Mouse (Mus musculus): ENCODE results near the gene Trio. TPM values are rescaled to one million over a fixed set of nuclear protein-coding genes. Genes with fewer than 3 reads are reported as not detected.
A peak's percentile ranks its signal among the peaks of the same experiment; 100 is the strongest.

The Trio gene
- polyA plus RNA-seq, 1 experiment from 2014 or later, result 65.1 TPM

- Histone ChIP-seq H3K27me3 (ENCODE audit: control insufficient read depth, insufficient read depth, low read length) (no peaks in the 10 kb centered on the region), H3K9ac (replicated peaks; ENCODE audit: low read depth, low read length) (no peak overlapping the region)
- 80% methylated on average over 8 of the region's 8 CpGs for WGBS
Observed at GRCm38 (mm10) chr15:27974637-27975036, 51.0 kb downstream of the Trio start.

GRCm38 (mm10) chr15:27968183-27968582 lies 57.5 kb downstream of the Trio start:
- ATAC-seq (ENCODE audit: low read depth), result no peak
- 81% methylated on average over 8 of the region's 8 CpGs for WGBS
- no peak overlapping the region for H3K27ac ChIP-seq (ENCODE audit: low read depth, low read length)
- no peak overlapping the region for H3K4me3 ChIP-seq (ENCODE audit: low read depth, low read length)
- no peaks in the 10 kb centered on the region for H3K36me3 ChIP-seq (ENCODE audit: control insufficient read depth, insufficient read depth, low read length)
- no peak overlapping the region for H3K4me2 ChIP-seq (ENCODE audit: low read depth, low read length)
- no peaks in the 10 kb centered on the region for H3K27me3 ChIP-seq (ENCODE audit: control insufficient read depth, insufficient read depth, low read length)
- peaks cover 21% of the 10 kb centered on the region; the same call in 1 of the 2 replicates for H3K4me1 ChIP-seq (ENCODE audit: control insufficient read depth, insufficient read depth, low read length)
- no peaks in the 10 kb centered on the region for H3K9me3 ChIP-seq (ENCODE audit: control insufficient read depth, low read length)
- H3K9ac ChIP-seq (replicated peaks; ENCODE audit: low read depth, low read length), result no peak overlapping the region

More at GRCm38 (mm10) chr15:27974637-27975036, 51.0 kb downstream of the Trio start:
- Histone ChIP-seq H3K4me1 (ENCODE audit: control insufficient read depth, insufficient read depth, low read length) (no peaks in the 10 kb centered on the region), H3K4me2 (ENCODE audit: low read depth, low read length) (no peak overlapping the region), H3K36me3 (ENCODE audit: control insufficient read depth, insufficient read depth, low read length) (no peaks in the 10 kb centered on the region), H3K4me3 (ENCODE audit: low read depth, low read length) (no peak overlapping the region), H3K27ac (ENCODE audit: low read depth, low read length) (no peak overlapping the region), H3K9me3 (ENCODE audit: control insufficient read depth, low read length) (no peaks in the 10 kb centered on the region)
- no peak for ATAC-seq (ENCODE audit: low read depth)

GRCm38 (mm10) chr15:27967128-27967876 lies 58.3 kb downstream of the Trio start:
- no peak overlapping the region for H3K4me2 ChIP-seq (ENCODE audit: low read depth, low read length)
- peaks cover 30% of the 10 kb centered on the region for H3K4me1 ChIP-seq (ENCODE audit: control insufficient read depth, insufficient read depth, low read length)
- no peaks in the 10 kb centered on the region for H3K27me3 ChIP-seq (ENCODE audit: control insufficient read depth, insufficient read depth, low read length)
- H3K27ac ChIP-seq (ENCODE audit: low read depth, low read length), result no peak overlapping the region
- H3K9me3 ChIP-seq (ENCODE audit: control insufficient read depth, low read length), result no peaks in the 10 kb centered on the region
- ATAC-seq (ENCODE audit: low read depth), result no peak
- WGBS, result 67% methylated on average over 14 of the region's 14 CpGs
- H3K4me3 ChIP-seq (ENCODE audit: low read depth, low read length), result no peak overlapping the region
- H3K9ac ChIP-seq (replicated peaks; ENCODE audit: low read depth, low read length), result no peak overlapping the region
- no peaks in the 10 kb centered on the region for H3K36me3 ChIP-seq (ENCODE audit: control insufficient read depth, insufficient read depth, low read length)

GRCm38 (mm10) chr15:27964877-27965276 lies 60.8 kb downstream of the Trio start:
- H3K27me3 ChIP-seq (ENCODE audit: control insufficient read depth, insufficient read depth, low read length), result no peaks in the 10 kb centered on the region
- no peak overlapping the region for H3K4me2 ChIP-seq (ENCODE audit: low read depth, low read length)
- 64% methylated on average over 6 of the region's 6 CpGs for WGBS
- peaks cover 39% of the 10 kb centered on the region for H3K4me1 ChIP-seq (ENCODE audit: control insufficient read depth, insufficient read depth, low read length)
- no peaks in the 10 kb centered on the region for H3K9me3 ChIP-seq (ENCODE audit: control insufficient read depth, low read length)
- ATAC-seq (ENCODE audit: low read depth), result no peak
- H3K27ac ChIP-seq (ENCODE audit: low read depth, low read length), result no peak overlapping the region
- H3K36me3 ChIP-seq (ENCODE audit: control insufficient read depth, insufficient read depth, low read length), result no peaks in the 10 kb centered on the region
- H3K9ac ChIP-seq (replicated peaks; ENCODE audit: low read depth, low read length), result no peak overlapping the region
- H3K4me3 ChIP-seq (ENCODE audit: low read depth, low read length), result no peak overlapping the region

GRCm38 (mm10) chr15:27963506-27963905 lies 62.1 kb downstream of the Trio start:
- 96% methylated on average over 2 of the region's 2 CpGs for WGBS
- Histone ChIP-seq H3K27me3 (ENCODE audit: control insufficient read depth, insufficient read depth, low read length) (no peaks in the 10 kb centered on the region), H3K27ac (ENCODE audit: low read depth, low read length) (no peak overlapping the region), H3K4me3 (ENCODE audit: low read depth, low read length) (no peak overlapping the region), H3K9ac (replicated peaks; ENCODE audit: low read depth, low read length) (no peak overlapping the region), H3K36me3 (ENCODE audit: control insufficient read depth, insufficient read depth, low read length) (no peaks in the 10 kb centered on the region), H3K4me2 (ENCODE audit: low read depth, low read length) (no peak overlapping the region), H3K9me3 (ENCODE audit: control insufficient read depth, low read length) (no peaks in the 10 kb centered on the region), H3K4me1 (ENCODE audit: control insufficient read depth, insufficient read depth, low read length) (peaks cover 42% of the 10 kb centered on the region)
- no peak for ATAC-seq (ENCODE audit: low read depth)

- Histone ChIP-seq H3K9ac (replicated peaks; ENCODE audit: low read depth, low read length) (no peak overlapping the region), H3K4me1 (ENCODE audit: control insufficient read depth, insufficient read depth, low read length) (peaks cover 36% of the 10 kb centered on the region), H3K36me3 (ENCODE audit: control insufficient read depth, insufficient read depth, low read length) (no peaks in the 10 kb centered on the region), H3K9me3 (ENCODE audit: control insufficient read depth, low read length) (no peaks in the 10 kb centered on the region), H3K4me2 (ENCODE audit: low read depth, low read length) (no peak overlapping the region), H3K27me3 (ENCODE audit: control insufficient read depth, insufficient read depth, low read length) (no peaks in the 10 kb centered on the region), H3K4me3 (ENCODE audit: low read depth, low read length) (no peak overlapping the region), H3K27ac (ENCODE audit: low read depth, low read length) (no peak overlapping the region)
- WGBS, result 76% methylated on average over 9 of the region's 9 CpGs
- no peak for ATAC-seq (ENCODE audit: low read depth)
Observed at GRCm38 (mm10) chr15:27960642-27961041, 65.0 kb downstream of the Trio start.

- Histone ChIP-seq H3K27me3 (ENCODE audit: control insufficient read depth, insufficient read depth, low read length) (no peaks in the 10 kb centered on the region), H3K9me3 (ENCODE audit: control insufficient read depth, low read length) (no peaks in the 10 kb centered on the region), H3K4me2 (ENCODE audit: low read depth, low read length) (no peak overlapping the region), H3K9ac (replicated peaks; ENCODE audit: low read depth, low read length) (no peak overlapping the region; the same call in 1 of the 2 replicates), H3K36me3 (ENCODE audit: control insufficient read depth, insufficient read depth, low read length) (no peaks in the 10 kb centered on the region), H3K27ac (ENCODE audit: low read depth, low read length) (peak overlapping the region; percentile 53; the same call in 1 of the 2 replicates), H3K4me1 (ENCODE audit: control insufficient read depth, insufficient read depth, low read length) (peaks cover 30% of the 10 kb centered on the region), H3K4me3 (ENCODE audit: low read depth, low read length) (no peak overlapping the region)
- ATAC-seq (ENCODE audit: low read depth), result no peak
- 69% methylated on average over 9 of the region's 9 CpGs for WGBS
Observed at GRCm38 (mm10) chr15:27957867-27958266, 67.8 kb downstream of the Trio start.

- no peak for ATAC-seq (ENCODE audit: low read depth)
- H3K4me2 ChIP-seq (ENCODE audit: low read depth, low read length), result no peak overlapping the region
- no peak overlapping the region for H3K9ac ChIP-seq (replicated peaks; ENCODE audit: low read depth, low read length)
- no peak overlapping the region for H3K4me3 ChIP-seq (ENCODE audit: low read depth, low read length)
- H3K27ac ChIP-seq (ENCODE audit: low read depth, low read length), result no peak overlapping the region
- no peaks in the 10 kb centered on the region for H3K36me3 ChIP-seq (ENCODE audit: control insufficient read depth, insufficient read depth, low read length)
- peaks cover 20% of the 10 kb centered on the region for H3K4me1 ChIP-seq (ENCODE audit: control insufficient read depth, insufficient read depth, low read length)
- H3K9me3 ChIP-seq (ENCODE audit: control insufficient read depth, low read length), result no peaks in the 10 kb centered on the region
- no peaks in the 10 kb centered on the region for H3K27me3 ChIP-seq (ENCODE audit: control insufficient read depth, insufficient read depth, low read length)
- WGBS, result 39% methylated on average over 11 of the region's 11 CpGs
Observed at GRCm38 (mm10) chr15:27955614-27956013, 70.0 kb downstream of the Trio start.

GRCm38 (mm10) chr15:27954356-27954755 lies 71.3 kb downstream of the Trio start:
- Histone ChIP-seq H3K9ac (replicated peaks; ENCODE audit: low read depth, low read length) (no peak overlapping the region), H3K27me3 (ENCODE audit: control insufficient read depth, insufficient read depth, low read length) (no peaks in the 10 kb centered on the region), H3K4me3 (ENCODE audit: low read depth, low read length) (no peak overlapping the region), H3K4me1 (ENCODE audit: control insufficient read depth, insufficient read depth, low read length) (peaks cover 16% of the 10 kb centered on the region; the same call in 1 of the 2 replicates), H3K9me3 (ENCODE audit: control insufficient read depth, low read length) (no peaks in the 10 kb centered on the region), H3K27ac (ENCODE audit: low read depth, low read length) (no peak overlapping the region), H3K36me3 (ENCODE audit: control insufficient read depth, insufficient read depth, low read length) (no peaks in the 10 kb centered on the region), H3K4me2 (ENCODE audit: low read depth, low read length) (no peak overlapping the region)
- ATAC-seq (ENCODE audit: low read depth), result no peak
- 87% methylated on average over 5 of the region's 5 CpGs for WGBS
